Mouse (Mus musculus) ovary, postnatal 14 days (tissue): ENCODE measurements around the gene Capza1.
"Not testable (repeated sequence)": the region's sequence is repeated elsewhere in the genome, so short reads cannot be mapped to it uniquely, and the experiment has no call there.

Source experiments
- DNase-seq: peaks from one replicate; pipeline ENCODE4 v3.0.0; 2022; ENCODE audit warnings: low spot score

Capza1 gene

DNA sequence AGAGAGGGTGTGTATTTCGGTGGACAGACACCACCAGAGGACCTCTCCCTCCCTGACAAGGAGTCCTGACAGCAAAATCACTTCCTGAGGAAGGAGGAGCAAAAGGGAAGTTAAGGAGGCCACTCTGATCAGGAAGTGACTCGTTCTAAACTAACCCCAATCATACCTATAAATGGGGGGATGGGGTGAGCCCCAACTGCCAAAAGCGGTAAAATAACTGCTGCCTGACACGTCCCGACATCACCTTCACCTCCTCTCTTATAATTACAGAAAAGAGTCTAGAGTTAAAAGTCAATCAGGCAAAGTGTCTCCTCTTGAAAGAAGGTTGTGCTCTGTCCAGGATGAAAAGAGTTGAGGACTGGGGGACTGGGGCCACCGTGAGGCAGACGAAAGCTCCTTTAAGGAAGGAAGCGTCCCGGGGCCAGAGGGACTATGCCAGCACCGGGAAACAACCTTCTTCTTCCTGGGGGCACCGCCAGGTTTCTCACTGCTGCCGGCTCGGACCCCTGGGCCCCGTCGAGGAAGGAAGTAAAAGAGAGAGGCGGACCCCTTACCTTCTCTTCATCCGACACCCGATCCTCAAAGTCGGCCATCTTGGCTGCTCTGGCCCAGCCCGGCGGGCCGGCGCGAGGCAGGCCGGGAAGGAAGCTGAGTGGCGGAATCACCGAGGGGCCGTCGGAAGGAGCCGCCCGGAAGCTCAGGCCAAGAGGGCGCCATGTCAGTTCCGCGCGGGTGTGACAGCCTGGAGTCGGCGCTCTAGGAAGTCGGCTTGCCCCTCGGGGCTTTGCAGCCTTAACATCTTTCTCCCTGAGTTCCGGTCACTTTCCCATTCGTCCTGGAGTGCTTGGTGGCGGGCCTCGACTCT, at the start of gene Capza1, which contains the start of gene St7l:
Gene Capza1 (minus strand): TSS at position 720 of the 865 bp plus-strand sequence.
Gene St7l (plus strand): TSS at position 220 of the 865 bp plus-strand sequence.
- peak; percentile 80 for DNase-seq

DNA sequence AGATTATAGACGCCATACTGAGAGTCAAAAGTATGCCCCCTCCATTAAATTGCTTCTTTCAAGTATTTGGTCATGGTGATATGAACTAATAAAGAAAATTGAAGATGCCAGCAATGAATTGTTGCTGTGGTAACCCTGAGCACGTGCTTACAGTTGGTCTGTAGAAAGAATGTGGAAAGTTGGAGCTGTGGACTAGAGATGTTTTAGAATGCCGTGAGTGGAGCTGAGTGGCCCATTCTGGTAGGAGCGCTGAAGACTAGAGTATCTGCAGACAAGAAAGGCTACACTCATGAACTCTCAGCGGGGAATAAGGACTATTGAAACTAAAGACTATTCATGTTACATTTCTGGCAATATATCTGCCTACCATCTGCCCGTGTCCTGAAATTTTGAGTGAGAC, 44.9 kb upstream of the Capza1 start:
- DNase-seq = no peak

DNA sequence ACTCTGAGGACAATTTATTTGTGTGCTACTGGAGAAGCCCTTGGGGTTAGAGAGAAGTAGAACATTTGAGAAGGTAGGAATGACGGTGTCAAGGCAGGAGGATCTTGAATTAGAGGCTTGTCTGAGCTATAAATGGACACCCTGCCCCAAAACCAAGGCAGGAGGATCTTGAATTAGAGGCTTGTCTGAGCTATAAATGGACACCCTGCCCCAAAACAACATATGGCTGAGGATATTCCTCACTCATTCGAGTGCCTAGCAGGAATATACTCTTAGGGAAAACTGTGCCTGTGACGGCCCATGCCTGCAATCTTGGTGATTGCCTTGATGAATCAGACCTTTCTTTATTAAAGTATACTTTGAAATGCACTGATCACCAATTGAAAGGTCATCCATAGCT, 41.7 kb upstream of the Capza1 start:
- DNase-seq = no peak

DNA sequence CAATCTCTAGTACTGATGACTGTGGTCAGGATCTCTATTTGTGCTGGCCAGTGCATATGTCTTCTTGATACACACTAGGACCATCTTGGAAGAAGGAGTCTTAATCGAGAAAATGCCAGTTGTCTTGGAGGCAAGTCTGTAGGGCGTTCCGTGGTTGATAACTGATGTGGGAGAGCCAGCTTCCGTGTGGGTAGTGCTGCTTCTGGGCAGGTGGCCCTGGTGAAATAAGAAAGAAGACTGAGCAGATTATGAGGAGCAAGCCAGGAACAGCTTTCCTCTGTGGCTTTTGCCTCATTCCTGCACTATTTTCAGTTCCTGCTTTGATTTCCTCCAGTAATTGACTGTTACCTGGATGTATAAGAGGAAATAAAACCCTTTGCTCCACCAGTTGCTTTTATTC, 41.1 kb upstream of the Capza1 start:
- no peak for DNase-seq

DNA sequence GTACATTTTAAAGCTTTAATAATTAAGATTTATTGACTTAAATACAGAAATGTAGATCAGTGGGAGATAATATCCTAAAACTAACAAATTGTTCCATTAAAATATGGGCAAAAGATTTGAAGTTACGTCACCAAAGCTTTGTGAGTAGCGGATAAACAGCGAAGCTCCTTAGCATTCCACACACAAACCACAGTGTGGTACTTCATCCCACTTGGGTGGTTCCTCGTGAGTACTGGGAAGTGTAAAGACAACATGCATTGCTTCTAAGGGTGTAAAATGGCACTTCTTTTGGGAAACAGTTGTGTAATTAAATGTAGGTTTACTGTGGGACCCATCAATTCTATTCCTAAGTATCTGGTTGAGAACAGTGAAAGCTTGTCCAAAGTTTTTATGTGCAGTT, 36.8 kb upstream of the Capza1 start:
- no peak for DNase-seq

DNA sequence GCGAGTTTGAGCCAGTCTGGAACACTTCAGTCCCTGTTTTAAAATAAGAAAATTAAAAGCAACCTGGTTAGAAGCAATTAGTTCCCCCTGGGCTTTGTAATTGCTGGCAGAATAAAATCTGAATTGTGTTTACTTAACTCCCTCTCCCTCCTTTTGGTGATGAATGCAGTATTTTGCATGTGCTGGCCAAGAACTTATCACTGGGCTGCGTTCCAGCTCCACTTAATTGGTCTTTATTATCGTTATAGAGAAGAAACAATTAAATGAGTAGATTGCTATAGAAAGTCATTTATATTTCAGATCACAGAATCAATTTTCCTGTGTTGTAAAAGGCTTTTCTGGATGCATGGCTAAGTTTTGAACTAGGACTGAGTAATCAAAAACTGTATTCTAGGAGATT, 31.8 kb upstream of the Capza1 start:
- no peak for DNase-seq

DNA sequence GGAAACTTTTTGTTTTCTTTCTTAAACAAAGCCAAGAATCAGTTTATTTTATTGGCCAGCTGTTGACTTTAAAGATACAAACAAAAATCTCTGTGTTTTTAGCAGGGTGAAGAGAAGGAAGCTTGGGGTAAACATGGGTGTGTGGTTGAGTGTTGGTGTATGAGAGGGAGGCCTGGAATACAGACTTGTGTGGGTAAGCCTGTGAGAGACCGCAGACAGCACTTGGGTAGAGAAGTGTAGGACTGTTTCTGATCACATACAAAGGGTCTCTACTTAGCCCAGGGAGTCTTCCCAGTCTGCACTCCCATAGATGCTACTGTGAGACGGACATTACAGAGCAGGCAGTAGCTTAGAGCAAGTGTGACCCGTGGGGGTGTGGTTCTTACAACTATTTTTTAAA, 24.3 kb upstream of the Capza1 start:
- DNase-seq = no peak

DNA sequence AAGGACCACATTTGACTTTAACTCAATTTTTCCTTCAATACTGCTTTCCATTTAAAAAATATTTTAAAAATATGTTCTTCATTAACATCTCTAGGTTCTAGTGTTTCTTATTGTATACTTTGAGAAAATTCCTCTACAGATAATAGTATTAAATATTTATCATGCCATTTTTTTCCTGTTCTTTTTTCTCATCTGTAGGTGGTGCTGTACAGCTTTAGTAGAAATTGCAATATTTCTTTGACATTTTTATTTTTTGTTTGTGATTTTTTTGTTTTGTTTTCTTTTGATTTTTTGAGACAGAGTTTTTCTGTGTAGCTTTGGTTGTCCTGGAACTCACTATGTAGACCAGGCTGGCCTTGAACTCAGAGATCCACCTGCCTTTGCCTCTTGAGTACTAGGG, 5.3 kb upstream of the Capza1 start:
- no peak for DNase-seq

DNA sequence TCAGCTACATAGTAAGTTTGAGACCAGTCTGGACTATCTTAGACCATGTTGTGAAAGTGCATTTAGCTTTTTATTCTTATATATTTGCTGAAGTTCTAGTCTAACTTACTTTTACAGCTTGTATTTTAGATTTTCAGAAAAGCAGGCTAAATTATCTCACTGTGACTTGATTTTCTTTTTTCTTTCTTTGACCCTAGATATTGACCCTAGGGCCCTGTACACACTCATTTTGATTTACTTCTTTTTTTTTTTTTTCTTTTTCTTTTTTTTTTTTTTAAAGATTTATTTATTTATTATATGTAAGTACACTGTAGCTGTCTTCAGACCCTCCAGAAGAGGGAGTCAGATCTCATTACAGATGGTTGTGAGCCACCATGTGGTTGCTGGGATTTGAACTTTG, 2.4 kb upstream of the Capza1 start:
- DNase-seq = not testable (repeated sequence)

DNA sequence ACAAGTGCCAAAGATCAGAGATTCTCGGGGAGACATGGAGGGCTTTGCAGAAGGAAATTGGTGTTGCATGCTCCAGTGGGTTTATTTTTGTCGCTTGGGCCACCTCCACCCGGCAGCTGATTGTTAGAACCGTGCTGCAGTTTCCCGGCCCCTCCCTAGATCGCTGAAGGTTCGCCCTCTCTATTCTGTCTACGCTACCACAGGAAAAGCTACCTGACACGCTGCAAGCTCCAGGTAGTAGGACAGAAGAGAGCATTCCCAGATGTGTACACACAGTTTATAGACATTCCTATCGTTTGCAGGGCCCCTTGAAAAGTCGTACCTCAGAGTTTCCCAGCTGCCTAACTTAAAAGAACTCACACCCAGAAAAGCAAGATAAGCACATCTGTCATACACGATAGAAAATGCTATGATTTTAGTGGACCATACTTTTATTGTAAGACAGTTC, 1.1 kb upstream of the Capza1 start:
- no peak for DNase-seq

DNA sequence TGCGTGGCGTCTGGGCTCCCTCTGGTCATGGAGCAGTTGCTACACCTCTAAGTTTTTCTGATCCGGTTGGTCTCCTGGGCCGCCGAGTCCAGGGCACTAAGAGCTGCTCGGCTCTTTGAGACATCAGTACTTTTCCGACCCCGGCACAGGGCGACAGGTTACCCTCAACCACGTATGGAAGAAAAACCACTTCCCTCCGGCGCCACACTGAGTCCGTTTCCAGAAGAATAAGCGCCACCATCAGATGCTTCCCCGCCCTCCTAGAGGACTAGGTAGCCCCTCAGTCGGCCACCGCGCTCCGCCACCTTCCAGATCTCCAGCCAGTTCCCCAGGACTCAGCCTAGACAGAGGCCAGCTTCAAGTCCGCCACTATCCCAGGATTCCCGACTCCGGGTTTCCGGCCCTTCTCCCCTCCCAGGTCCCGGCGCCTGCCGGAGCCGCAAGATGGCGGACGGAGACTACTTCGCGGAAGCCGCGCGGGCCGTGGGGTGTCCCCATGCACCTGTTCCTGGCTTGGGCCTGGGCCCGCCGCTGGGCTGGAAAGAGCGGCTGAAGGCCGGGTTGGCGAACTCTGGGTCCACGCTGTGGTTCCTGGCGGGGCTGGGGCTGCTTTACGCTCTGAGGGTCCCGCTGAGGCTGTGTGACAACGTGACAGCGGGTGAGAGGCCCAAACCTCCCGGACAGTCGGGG, 491 bp upstream of the Capza1 start:
- peak; percentile 82 for DNase-seq

DNA sequence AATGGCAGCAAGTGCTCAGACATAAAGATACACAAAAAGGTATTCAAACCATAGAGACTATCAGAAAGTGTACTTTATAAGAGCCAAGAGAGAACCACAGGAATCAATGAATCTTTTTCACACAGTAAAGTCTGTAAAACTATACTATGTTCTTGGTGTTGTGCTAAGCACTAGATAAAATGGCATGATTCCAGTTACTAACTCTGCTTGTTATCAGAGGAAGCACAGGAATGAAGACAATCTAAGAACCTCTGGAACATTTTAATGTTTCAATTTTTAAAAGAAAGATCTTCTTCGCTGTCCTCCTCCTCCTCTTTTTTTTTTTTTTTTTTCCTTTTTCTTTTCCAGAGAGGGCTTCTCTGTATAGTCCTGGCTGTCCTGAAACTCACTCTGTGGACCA, 5.7 kb downstream of the Capza1 start:
- no peak for DNase-seq

DNA sequence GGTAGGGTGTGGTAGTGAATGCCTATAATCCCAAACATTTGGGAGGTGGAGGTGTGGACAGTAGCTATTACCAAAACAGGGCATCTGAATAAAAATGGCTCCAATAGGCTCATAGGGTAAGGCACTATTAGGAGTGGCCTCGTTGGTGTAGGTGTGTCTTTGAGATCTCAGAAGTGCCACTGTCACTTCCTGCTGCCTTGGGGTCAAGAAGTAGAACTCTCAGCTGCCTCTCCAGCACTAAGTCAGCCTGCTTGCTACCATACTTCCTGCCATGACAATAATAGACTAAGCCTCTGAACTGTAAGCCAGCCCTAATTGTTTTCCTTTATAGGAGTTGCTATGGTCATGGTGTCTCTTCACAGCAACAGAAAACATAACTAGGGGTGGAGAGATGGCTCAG, 8.2 kb downstream of the Capza1 start:
- DNase-seq = no peak

DNA sequence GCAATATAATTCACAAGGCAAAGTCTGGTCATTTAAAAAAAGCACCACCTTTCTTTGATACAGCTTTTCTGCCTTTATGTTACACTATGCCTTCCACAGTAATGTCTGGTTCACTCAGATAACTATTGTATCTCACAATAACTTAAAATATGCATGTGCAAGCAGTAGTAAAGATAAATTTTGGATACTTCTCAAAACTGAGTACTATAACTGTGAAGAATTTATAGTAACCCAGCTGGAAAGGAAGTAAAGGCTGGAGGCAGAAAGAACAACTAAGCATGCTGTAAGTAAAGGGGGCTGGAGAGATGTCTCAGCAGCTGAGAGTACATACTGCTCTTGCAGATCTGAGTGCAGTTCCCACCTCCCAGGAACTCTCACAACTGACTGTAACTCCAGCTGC, 9.4 kb downstream of the Capza1 start:
- no peak for DNase-seq

DNA sequence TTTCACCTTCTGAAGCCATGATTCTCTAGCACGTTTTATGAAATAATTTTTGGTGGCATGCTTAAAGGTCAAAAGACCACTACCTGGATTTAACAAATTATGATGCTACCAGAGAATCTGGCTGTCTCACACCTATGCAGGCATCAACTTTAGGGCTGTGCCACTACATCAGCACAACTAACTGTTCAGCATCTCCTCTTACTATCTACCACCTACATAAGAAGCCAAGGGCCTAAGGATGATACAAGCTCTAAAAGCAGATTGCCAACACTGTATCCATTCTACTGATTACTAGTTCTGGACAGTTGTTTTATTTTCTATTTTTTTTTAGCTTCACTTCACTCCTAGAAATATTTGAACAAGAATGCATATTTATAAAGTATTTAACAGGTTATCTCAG, 9.8 kb downstream of the Capza1 start:
- DNase-seq = no peak

DNA sequence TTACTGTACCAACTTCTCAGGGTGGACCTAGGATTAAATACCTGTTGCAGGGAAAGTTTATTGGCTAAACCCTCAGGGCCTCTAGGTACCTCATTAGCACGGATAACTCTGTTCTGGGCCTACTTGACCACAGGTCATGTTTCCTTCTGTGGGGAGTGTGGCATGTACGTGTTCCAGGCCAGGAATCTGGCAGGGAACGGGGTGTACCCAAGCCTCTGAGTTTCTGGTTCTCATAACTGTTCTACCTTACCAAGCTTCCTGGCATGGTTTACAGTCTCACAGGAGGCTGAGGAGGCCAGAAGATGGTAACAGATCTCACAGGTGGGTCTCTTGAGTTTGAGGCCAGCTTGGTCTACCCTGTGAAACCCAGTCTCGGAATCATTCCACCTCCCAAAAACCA, 17.7 kb downstream of the Capza1 start:
- no peak for DNase-seq

DNA sequence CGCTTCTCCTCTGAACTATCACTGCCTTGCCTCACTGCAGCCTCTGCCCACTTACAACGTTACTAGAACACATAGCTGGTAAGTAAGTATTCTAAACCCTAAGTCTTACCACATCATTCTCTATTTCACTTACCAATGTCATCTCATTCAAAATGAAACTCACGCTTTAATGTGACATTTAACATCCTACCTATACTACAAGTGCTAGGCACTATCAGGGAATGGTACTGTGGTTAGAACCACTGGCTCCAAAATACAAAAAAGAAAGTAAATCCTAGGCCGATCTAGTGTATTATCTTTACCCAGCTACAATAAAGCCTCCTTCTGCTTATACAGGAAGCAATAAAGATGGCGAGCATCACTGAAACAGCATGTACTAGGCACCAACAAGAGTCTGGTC, 23.3 kb downstream of the Capza1 start:
- DNase-seq = no peak

DNA sequence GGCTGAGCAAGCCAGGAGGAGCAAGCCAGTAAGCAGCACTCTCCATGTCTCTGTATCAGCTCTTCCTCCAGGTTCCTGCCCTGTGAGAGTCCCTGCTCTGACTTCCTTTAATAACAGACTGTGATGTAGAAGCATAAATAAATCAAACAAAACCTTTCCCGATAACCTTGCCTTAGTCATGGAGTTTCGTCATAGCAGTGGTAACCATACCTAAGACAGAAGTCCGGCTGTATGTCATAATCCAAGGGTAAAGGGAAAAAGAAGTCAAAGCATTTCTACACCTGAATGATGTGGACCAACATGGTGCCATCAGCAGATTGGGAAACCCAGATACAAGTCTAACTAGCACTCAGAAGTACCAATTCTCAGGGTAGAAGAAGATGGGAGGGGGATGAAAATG, 28.5 kb downstream of the Capza1 start:
- no peak for DNase-seq

DNA sequence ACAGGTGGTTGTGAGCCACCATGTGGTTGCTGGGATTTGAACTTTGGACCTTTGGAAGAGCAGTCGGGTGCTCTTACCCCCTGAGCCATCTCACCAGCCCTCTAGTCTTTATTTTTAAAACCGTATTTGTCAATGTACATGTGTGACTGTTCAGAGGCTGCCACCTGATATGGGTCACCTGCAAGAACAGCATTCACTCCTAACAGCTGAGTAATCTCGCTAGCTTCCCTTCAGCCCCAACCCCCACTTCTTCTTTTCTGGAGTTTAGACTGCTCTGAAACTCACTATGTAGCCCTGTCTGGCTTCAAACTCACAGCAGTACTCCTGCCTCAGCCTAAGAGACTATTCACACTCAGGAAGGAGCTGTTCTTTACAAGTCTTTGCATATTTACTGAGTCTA, 41.9 kb downstream of the Capza1 start:
- DNase-seq = no peak

DNA sequence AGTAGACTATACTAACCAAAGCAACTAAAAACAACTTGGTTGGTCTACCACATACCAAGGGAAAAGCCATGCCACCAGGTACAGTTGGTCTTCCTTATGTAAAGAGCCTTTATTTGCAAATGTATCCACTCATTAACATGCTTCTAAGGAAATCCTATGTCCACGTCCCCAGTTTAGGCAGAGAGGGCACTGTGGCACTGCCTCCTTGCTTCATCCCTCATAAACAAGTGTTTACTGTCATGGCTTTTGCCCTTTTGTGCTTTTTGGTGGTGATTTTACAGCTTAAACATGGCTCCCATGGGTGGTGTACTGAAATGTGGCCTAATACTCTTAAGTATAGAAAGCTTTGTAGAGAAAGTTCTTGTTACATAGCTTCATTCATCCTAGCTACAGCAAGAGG, 43.9 kb downstream of the Capza1 start:
- no peak for DNase-seq

DNA sequence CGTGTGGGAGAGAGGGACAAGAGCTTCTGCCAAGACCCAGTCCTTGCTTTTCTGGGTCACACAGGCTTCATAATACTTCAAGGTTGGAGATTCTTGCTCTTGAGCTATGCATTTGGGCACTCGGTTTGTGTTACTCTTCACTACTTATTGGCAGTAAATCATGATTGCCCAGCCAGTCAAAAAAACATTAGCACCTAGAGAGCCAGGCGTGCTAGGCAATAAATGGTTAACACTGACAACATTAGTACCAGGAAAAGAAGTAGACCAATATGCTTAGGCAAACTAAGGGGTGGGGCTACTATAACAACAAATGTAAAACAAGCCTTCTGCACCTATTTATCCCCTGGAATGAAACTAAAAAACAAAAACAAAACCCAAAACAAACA, 45.6 kb downstream of the Capza1 start:
- no peak for DNase-seq

DNA sequence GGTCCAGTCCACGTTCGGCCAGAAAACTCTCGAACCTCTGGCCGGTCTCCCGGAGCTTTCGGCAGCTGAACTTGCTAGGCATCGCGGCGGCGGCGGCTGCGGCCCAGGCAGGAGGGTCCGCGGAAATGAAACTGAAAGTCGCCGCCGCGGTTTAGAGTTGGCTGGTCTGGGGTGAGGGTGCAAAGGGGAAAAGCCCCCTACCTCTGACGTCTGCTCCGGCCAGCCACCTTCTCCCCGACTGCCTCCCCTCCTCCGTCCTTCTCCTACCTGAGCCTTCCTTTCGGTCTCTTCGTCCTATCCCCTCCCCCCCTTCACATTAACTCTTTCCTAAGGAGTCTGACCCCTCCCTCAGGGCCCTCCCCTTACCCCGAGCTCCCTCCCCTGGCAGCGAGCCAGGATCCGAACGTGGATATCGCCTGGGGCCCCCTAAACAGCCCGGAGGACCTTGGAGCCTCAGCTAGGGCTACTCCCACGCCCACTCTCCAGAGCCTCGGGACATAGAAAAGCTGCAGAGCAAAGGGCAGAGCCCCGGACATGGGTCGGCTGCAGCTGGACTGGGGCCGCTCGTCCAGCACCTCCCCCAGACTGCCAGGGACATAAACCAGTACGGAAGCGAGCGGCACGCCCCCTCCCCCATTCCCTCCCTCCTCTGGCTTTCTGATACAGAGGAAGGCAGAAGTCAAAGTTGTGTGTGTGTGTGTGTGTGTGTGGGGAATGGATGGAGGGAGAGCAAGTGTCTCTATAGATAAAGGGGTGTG, 46.1 kb downstream of the Capza1 start, which contains the start of gene Mov10:
Gene Mov10 (minus strand): TSS at position 573 of the 758 bp plus-strand sequence.
- peak; percentile 79 for DNase-seq
